Mouse (Mus musculus): ENCODE measurements at regions not wholly inside any gene's neighbourhood (a gene's known extent, or its start where the extent isn't known, plus 50 kb on each side); places are given as distances from the start of the nearest gene placed in this dataset.

DNA sequence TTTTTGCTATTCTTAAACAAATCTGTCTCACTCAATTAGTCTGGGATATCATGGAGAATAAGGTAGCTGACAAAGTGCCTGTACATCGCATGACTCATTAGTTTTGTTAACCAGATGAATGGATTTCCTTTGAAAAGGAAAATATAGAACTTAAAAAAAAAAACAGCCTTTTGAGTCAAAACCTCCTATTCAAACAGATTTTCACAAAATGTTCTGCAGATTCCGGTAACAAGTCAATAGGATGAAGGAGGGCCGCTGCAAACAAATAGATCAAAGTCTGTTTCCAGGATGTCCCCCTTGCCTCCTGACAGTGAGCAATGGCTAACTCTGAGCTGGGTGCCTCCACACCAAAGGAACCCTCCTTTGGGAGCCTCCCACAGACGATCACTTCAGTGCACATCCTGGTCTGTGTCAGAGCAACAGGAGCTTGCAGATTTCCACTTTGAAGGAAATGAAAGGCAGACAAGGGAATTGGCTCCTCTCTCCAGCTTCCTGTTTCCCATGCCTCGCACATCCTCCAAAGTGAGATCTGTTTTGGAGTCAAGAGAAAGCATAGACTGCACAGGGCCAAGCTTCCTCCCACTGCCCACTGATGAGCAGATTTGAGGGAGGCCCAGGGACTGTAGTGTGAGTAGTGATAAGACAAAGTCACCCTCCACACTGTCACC lies 243.8 kb upstream of the Gadl1 start:
- DNase-seq (ENCODE audit: low spot score in 2 of 2): no peak

DNA sequence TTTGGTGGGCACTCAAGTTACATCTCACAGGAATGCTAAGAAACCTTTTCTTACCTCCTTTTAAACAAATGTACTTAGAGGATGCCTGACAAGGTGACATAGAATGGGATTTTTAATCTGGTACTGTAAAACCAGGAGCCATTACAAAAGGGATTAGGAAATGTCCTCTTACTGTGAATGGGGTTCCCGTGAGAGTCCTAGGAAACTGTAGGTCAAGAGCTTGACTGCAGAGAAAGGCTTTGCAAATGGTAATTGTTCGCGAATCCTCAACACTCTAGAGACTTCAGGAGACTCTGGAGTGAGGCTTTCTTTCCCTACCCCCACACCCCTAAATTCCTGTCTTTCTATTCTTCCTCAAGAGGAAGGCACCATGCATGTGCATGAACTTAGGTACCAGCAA lies 242.7 kb upstream of the Gadl1 start:
- DNase-seq (ENCODE audit: low spot score in 2 of 2): no peak

DNA sequence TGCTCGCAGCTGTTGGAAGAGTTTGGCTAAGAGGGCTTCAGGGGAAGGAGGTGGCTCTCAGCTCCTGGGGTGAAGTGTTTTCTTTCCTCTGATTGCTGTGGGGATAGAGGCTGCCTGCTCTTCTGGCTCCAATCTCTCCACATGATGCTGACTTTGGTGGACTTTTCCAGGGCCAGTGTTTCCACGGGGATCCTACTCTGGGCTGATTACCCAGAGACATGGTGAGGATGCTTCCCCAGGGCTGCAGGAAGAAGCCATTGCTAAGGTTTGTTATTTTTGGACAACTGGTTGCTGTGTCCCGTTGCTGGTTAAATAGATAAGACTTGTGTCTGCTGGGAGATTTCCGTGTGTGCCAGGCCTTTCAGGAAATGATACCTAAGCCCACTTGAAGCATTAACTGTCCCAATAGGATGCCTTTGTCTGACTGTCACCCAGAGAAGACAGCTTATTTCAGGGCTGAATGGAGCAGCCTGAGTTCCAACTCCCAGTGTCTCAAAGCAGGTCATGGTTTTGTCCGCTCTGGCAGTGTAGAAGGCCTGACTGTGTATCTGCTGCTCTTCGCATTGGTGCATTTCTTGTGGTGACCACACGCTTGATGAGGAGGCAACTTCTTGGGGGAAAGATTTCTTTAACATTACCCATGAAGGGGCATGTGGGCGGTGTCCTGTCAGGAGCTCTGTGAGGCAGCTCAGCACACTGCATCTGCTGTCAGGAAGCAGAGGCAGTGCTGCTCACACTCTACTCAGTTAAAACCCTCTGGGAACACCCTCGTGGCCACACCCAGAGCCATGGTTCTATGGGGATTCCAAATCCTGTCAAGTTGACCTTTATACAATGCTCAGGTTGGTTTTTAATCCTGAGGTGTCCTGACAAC lies 228.3 kb upstream of the Gadl1 start:
- DNase-seq (ENCODE audit: low spot score in 2 of 2): no peak

DNA sequence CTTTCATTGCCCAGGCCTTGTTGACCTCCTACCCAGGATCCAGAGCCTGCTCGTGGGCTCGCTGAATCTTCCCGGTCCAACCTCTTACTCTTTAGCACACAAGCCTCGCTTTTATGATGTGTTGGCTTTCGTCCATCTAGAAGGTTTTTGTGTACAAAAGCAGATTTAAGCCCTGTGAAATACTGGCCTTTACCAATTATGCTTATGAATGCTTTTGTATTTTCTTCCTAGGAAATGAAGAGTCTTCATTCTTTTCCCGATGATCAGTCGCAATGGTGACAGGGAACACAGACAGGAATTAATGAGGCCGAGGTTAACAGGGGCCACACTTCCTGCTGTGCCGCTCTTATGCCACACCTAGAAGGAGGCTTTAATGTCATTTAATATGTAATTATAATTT lies 227.4 kb upstream of the Gadl1 start:
- DNase-seq (ENCODE audit: low spot score in 2 of 2): no peak

DNA sequence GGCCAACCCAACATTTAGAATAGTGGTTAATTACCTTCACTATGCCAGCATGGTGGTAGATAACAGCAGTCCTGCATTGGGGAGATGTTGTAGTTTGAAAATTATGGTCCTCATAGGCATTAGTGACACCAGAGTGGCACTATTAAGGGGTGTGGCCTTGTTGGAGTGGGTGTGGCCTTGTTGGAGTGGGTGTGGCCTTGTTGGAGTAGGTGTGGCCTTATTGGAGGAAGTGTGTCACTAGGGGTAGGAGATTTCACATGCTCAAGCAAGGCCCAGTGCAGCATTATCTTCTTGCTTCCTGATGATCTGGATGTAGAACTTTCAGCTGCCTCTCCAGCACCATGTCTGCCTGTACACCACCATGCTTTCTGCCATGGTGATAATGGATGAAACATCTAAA lies 225.3 kb upstream of the Gadl1 start:
- no peak for DNase-seq (ENCODE audit: low spot score in 2 of 2)

DNA sequence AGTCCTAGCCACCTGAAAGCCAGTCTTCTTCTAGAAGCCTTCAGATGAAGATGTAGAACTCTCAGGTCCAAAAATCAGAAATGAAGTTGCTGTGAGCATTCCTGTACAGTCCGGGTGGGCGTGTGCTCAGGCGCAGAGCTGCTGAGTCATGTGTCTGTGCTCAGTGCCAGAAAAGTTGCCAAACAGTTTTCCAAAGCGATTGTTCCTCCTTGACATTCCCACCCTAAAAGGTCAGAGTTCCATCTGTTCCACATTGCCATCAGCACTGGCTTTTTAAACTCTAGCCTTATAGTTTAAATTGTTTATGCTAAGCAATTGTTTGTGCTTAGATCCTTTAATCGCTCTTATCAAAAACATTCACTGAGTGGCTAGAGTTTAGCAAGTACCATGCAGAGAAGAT lies 222.7 kb upstream of the Gadl1 start:
- DNase-seq (ENCODE audit: low spot score in 2 of 2): no peak

DNA sequence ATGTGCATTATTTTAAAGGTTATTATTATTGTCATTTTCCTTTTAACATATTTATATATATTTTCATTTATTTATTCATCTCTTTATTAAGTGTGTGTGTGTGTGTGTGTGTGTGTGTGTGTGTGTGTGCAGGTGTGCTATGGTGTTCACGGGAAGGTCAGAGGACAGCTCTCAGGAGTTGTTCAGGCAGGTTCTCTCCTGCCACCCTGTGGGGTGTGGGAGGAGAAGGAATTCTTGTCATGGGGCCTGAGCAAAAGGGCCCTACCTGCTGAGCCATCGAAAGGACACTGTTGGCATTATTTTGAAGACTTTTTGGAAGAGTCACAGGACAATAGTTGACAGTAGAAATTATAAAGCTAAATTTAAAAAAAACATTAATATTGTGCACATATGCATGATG lies 216.4 kb upstream of the Gadl1 start:
- DNase-seq (ENCODE audit: low spot score in 2 of 2): no peak

DNA sequence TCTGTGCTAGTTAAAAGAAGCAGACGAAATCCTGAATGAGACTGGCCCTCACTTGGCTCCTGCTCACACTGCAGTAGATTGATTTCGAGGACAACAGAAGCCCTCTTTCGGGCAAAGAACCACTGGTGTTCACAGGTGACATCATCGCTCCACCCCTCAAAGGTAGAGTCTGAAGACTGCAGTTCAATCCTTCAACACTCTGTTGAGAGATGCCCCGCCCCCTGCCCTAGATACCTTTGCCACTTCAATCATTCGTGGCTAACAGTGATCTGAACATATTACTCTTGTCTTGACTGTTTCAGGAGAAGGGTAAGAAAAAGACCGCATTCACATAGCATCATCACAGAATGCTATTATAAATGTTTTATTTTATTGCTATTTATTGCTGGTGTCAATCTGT lies 205.5 kb upstream of the Gadl1 start:
- DNase-seq (ENCODE audit: low spot score in 2 of 2): no peak

DNA sequence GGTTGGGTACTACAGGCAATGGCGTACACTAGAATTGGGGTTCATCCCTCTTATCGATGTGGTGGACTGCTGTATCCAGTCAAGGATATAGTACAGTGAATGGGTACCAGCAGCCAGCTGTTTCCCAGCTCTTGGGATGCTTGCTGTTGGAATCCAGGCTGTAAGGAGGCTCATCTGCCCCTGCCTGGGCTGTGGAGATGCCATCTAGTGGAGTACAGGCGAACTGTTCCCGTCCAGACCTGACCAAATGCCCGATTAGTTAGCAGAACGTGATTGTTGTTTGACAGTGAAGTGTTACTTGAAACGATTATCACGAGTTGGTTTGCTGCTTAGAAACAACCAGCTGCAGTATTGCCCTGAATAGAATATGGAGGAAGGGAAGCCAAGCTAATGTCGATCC lies 205.0 kb upstream of the Gadl1 start:
- peak; percentile 66 for DNase-seq (ENCODE audit: low spot score in 2 of 2)

DNA sequence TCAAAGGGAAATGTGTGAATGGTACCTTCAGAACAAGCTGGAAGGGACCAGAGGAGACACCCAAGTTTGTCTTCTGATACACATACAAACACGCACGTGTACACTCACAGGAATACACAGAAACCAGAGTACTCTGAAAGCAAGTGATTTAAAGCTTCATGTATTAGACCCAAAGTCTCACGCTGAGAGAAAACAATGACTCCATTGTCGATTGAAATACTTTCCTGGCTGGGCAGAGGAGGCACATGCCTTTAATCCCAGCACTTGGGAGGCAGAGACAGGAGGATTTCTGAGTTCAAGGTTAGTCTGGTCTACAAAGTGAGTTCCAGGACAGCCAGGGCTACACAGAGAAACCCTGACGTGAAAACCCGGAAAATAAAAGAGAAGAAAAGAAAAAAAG lies 203.5 kb upstream of the Gadl1 start:
- DNase-seq (ENCODE audit: low spot score in 2 of 2): no peak

DNA sequence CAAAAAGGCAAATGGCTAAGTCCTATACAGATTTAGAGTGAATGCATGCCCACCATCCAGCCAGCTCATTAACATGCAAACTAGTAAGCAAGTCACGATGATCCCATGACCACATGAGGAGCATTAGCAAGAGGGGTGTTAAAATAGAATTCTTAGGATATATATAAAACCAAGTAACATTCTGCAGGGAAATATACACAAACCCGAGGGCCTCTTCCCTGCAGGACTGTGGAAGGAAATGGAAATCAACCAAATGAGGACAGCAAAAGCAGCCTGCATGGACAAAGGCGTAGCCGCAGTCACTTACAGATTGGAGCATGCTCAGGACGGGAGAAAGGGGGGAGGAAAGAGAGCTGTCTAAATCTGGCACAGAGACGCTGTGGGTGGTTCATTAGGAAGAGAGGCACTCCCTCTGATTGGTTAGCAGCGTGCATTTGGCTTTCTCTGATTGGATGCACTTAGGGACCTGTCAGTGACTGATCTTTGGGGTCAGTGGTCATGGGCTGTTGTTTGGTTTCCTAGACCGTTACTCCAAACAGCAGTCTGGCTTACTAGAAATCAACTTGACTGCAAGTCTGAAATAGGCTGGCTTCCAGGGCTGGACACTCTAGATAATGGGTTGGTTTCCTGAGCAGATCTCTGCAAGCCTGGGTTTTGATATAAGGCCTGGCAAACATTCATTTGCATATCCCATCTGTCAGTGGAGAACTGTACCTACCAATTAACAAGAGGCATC lies 200.9 kb upstream of the Gadl1 start:
- DNase-seq (ENCODE audit: low spot score in 2 of 2): peak; percentile 14 to 33

DNA sequence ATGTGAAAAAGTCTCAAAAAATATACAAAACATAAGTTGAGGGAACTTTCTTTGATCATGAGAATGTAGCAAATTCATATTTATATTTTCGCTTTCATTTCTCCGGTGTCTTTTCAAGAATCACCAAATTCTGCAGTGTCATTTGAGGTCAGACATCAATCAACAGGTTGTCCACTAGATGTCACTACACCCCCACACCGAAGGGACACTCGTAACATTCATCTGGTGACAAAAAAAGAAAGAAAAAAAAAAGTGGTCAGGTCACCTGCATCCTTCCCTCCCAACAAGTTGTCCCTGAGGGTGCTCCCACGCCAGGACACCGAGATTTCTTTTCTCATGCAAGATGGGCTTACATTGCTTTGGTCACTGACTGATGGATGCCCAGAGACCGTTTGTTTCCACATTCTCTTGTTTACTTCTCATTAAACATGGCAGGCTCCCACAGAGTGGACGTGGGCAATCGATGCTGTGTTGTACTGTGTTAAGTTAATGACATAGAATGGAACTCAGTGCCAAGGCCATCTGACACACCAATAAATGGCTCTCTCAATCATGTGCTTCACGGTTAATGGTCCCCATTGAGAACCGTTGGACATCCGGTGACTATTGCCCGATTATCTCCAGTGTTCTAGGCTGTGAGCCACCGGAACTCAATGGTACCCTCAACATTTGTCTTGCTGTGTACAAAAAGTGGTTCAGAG lies 199.1 kb upstream of the Gadl1 start:
- peak; percentile 58 to 59 for DNase-seq (ENCODE audit: low spot score in 2 of 2)

DNA sequence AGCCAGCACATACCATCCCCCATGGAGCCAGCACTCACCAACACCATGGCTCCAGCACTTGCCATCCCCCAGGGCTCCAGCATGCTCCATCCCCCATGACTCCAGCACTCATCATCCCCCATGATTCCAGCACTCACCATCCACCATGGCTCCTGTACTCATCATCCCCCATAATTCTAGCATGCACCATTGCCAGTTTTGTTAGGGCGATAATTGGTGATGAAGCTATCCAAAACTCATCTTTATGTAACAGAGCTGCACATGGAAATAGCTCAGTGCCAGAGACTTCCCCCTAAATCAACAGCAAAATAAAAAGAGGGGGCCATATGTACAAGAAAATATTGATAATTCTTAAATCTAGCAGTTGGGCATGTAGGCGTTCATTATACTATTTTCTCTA lies 188.9 kb upstream of the Gadl1 start:
- DNase-seq (ENCODE audit: low spot score in 2 of 2): no peak

DNA sequence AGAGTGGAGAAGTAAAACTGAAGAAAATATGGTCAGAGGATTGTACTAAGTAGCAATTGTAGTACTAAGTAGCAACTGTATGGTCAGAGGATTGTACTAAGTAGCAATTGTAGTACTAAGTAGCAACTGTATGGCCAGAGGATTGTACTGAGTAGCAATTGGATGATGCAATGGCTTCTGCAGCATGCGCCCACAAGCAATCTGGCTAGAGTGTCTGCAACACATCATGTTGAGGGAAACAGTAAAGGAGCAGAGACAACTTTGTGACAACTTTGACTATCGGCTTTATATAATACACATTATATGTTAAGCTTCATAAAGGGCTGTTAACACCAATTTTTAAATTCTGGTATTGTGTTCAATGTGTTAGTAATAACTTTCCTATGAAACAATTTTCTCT lies 188.4 kb upstream of the Gadl1 start:
- DNase-seq (ENCODE audit: low spot score in 2 of 2): no peak

DNA sequence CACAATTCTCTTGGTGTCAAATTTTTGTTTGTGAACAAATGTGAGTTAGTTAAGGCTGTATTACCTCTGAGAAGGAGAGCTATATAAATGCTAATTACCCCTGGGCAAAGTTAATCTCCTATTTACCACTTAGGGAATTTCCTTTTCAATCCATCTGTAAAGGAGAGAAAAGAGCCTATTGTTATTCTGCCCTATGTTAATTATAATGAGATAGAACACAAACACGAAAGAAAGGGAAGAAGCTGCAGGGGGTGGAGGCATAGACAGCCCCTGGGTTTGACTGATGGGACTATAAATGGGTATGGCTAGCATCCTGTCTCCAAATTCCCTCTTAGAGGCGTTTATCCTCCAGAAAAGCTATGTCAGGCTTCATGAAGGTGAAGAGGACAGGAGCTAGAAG lies 185.2 kb upstream of the Gadl1 start:
- no peak for DNase-seq (ENCODE audit: low spot score in 2 of 2)

DNA sequence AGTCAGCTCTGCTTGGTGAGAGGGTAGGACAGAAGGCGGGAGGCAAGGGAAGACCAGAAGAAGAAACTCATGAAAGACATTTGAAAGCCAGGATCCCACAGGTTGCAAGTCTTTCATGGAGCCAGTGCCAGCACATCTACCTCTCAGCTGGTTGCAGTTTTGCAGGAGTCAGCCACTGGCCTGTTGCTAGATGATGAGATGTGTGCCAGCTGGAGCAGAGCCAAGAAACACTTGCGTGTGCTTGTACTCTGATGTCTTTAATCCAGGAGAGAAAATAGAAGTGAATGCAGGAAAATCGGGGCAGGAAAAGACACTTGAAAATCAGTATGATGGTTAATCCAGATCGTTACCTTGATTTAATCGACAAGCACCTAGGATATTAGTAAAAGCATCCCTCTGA lies 181.9 kb upstream of the Gadl1 start:
- DNase-seq (ENCODE audit: low spot score in 2 of 2): peak; percentile 14 to 22

DNA sequence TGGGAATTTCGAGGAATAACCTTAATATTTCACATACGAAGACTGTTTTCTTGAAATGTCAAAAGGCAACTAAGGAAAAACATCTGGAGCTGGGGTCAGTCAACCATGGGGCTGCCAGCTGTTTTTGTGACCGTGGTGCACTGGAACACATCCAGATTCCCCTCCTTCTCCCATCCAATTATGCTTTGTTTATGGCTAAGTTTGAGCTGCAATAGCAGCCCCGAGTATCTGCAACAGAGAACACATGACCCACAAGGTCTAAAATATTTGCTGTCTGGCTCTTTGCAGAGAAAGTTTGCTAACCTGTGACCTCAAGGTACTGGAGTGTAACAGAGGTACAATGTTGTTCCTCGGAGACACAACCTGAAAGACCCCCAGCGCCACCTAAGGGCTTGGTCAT lies 177.7 kb upstream of the Gadl1 start:
- no peak for DNase-seq (ENCODE audit: low spot score in 2 of 2)

DNA sequence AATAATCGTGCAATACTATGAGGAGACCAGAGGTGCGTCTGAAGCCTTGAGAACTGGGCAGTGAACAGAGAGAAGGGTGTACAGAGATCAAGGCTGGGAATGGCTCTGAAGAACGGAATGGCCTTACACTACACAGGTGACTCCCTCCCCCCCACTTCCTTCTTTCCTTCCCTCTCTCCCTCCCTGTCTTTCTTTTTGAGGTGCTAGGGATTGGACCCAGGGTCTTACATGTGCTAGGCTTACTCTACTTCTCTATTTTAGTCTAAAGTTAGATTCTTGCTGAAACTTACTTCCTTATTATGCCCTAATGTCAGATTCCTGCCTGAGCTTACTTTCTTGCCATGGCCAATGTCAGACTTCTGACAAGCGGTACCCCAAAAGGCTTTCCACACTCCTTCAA lies 176.2 kb upstream of the Gadl1 start:
- DNase-seq (ENCODE audit: low spot score in 2 of 2): no peak

DNA sequence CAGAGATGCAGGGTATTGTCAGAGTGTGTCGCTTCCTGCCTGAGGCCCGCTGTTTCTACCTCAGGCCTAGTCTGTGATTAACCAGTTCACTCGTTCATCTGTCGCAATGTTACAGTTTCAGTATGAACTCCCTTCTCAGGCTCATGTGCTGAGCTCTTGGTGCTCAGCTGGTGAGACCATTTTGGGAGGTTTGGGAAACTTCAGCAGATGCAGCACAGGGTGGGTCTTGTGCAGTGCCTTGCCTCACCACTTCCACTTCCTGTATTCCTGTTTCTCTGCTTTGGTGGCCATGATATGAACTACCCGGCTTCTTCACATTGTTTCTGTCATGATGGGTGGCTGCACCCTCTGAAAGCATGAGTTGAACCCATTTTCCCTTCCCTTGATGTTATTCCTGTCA lies 169.3 kb upstream of the Gadl1 start:
- DNase-seq (ENCODE audit: low spot score in 2 of 2): no peak

DNA sequence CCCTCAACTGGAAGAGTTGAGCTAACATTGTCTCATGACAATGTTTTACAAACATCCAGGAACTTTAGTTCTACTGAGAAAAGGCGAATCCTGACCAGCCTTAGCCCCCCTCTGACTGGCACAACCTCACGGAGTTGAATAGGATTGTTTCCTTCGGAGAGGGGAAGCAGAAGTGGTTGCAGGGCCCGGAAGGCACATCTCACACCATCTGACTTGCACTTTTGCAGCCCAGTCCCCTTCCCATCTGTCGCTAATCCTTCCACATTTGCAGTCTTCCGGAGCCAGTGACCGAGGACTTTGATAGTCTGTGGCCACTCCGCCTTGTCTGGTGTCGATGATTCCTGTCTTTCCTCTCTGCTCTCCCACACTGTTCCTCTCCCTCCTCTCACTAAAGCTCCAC lies 162.8 kb upstream of the Gadl1 start:
- no peak for DNase-seq (ENCODE audit: low spot score in 2 of 2)

DNA sequence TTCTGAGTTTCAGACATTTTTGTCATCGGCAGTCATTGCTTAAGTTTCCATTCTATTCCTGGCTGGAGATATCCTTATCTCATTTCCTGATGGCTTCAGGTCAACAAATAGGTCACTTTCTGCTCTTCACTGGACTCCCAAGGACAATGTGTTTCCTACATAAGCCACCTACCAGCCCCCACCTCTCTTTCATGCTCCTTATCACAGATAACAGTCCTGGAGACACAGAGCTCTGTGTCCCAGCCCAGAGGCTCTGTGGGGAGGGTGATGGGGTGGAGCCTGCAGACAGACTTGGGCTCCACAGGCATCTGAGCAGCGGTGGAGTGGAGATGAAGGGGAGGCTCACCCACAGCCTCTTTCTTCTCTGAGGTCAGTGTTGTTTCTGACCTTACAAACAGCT lies 148.8 kb upstream of the Gadl1 start:
- no peak for DNase-seq (ENCODE audit: low spot score in 2 of 2)

DNA sequence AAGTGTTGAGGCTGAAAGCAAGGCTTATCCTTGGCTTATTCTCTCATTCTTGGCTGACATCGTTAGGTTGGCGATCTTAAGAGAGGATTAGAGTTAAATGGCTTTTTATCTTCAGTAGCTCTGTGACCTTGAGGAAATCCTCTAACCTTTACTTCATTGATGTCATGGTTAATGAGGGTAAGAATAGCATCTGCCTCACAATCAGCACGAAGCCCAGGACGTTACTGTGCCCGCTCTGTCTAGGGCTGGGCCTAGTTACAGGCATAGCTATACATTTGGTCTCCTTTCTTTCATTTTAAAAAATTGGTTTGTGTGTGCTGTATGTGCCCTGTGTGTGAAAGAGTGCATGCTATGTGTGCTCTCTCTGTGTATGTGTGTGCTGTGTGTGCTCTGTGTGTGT lies 145.1 kb upstream of the Gadl1 start:
- no peak for DNase-seq (ENCODE audit: low spot score in 2 of 2)

Measured in layer of hippocampus, postnatal 10 days (tissue).